Mouse (Mus musculus) stomach, embryonic 14.5 days (tissue): Measurements from ENCODE around the gene Klf7. TPM values are rescaled to one million over a fixed set of nuclear protein-coding genes. Genes with fewer than 3 reads are reported as not detected.

Experiments
- ATAC-seq: fragments of 200-750 bp; cut with Nextera tagmentation; 2 replicates; pipeline ENCODE4 v1.8.0; 2017; ENCODE audit warnings: low read depth, moderate TSS enrichment; ENCODE audit not compliant: insufficient number of reproducible peaks, insufficient read depth, low FRiP score
- H3K27ac ChIP-seq: fragments of 300-500 bp; sonication (generic); 2 replicates; pipeline ENCODE4 v1.5.1; 2014; ENCODE audit warnings: mild to moderate bottlenecking, low read length, moderate library complexity, mixed read lengths
- H3K27me3 ChIP-seq: fragments of 300-500 bp; sonication (generic); 2 replicates; pipeline ENCODE4 v1.6.1; 2014; ENCODE audit warnings: low read length, control low read depth, mixed read lengths; ENCODE audit not compliant: control insufficient read depth, insufficient read depth
- H3K36me3 ChIP-seq: fragments of 300-500 bp; sonication (generic); 2 replicates; pipeline ENCODE4 v1.6.1; 2014; ENCODE audit warnings: mild to moderate bottlenecking, control low read depth, low read length, moderate library complexity, mixed read lengths; ENCODE audit not compliant: control insufficient read depth, insufficient read depth
- H3K4me1 ChIP-seq: fragments of 300-500 bp; sonication (generic); 2 replicates; pipeline ENCODE4 v1.6.1; 2014; ENCODE audit warnings: low read length, control low read depth, mixed read lengths; ENCODE audit not compliant: control insufficient read depth, insufficient read depth
- H3K4me2 ChIP-seq: fragments of 300-500 bp; sonication (generic); replicated peaks from 2 replicates; pipeline ENCODE4 v1.6.1; 2014; ENCODE audit warnings: low read depth, low read length, control low read depth
- H3K4me3 ChIP-seq: fragments of 300-500 bp; sonication (generic); 2 replicates; pipeline ENCODE4 v1.5.1; 2014; ENCODE audit warnings: low read depth, low read length, control low read depth
- H3K9ac ChIP-seq: fragments of 300-500 bp; sonication (generic); replicated peaks from 2 replicates; pipeline ENCODE4 v1.6.1; 2014; ENCODE audit warnings: low read depth, mild to moderate bottlenecking, control low read depth, low read length, moderate library complexity, mixed read lengths
- H3K9me3 ChIP-seq: fragments of 300-500 bp; sonication (generic); 2 replicates; pipeline ENCODE4 v1.6.1; 2016; ENCODE audit warnings: low read depth, low read length, control low read depth; ENCODE audit not compliant: control insufficient read depth
- WGBS: fragments of 180-500 bp; shearing (Covaris S2); extraction: QIAGEN DNeasy Blood & Tissue Kit; methylation state at CpG from one replicate; pipeline ENCODE4 v1.1.7; 2014; 5-methylcytosine and 5-hydroxymethylcytosine counted together
- polyA plus RNA-seq: library from polyadenylated mRNA; unstranded; fragments of >200 nt; fragmentation: Nextera tagmentation; extraction: Ambion mirVana; gene quantifications from 2 replicates; pipeline ENCODE4 v1.2.1, GENCODE M21; 2014

Gene Klf7
- 24.6 and 31.2 TPM in 2 replicates for polyA plus RNA-seq

GRCm38 (mm10) chr1:64121559-64122465 lies at the start of gene Klf7:
Klf7 (minus strand) TSS chr1:64122282.
- H3K4me2 ChIP-seq, result peak within 1 kb of the TSS; percentile 59
- H3K9ac ChIP-seq, result peak within 1 kb of the TSS; percentile 100
- no peaks in the 10 kb centered on the region for H3K9me3 ChIP-seq
- H3K27ac ChIP-seq, result peak within 1 kb of the TSS; percentile 100
- peak within 1 kb of the TSS; percentile 76 for H3K4me3 ChIP-seq
- ATAC-seq, result peak; percentile 98
- no peaks in the 10 kb centered on the region for H3K27me3 ChIP-seq
- H3K36me3 ChIP-seq, result no peaks in the 10 kb centered on the region
- peaks cover 16% of the 10 kb centered on the region for H3K4me1 ChIP-seq
- WGBS, result under 1% methylated on average over 82 of the region's 82 CpGs

- Histone ChIP-seq H3K9me3 (no peaks in the 10 kb centered on the region), H3K36me3 (no peaks in the 10 kb centered on the region), H3K27ac (no peak overlapping the region), H3K9ac (no peak overlapping the region), H3K4me3 (no peak overlapping the region), H3K27me3 (no peaks in the 10 kb centered on the region), H3K4me1 (no peaks in the 10 kb centered on the region), H3K4me2 (no peak overlapping the region)
- ATAC-seq, result no peak
- WGBS, result 81% methylated on average over 5 of the region's 5 CpGs
Measured at GRCm38 (mm10) chr1:64164526-64165062, 42.5 kb upstream of the Klf7 start.

GRCm38 (mm10) chr1:64158766-64159165 lies 36.7 kb upstream of the Klf7 start:
- H3K4me2 ChIP-seq, result no peak overlapping the region
- H3K9ac ChIP-seq, result no peak overlapping the region
- H3K27ac ChIP-seq, result no peak overlapping the region
- no peaks in the 10 kb centered on the region for H3K9me3 ChIP-seq
- no peak for ATAC-seq
- no peaks in the 10 kb centered on the region for H3K4me1 ChIP-seq
- no peaks in the 10 kb centered on the region for H3K36me3 ChIP-seq
- no peaks in the 10 kb centered on the region for H3K27me3 ChIP-seq
- H3K4me3 ChIP-seq, result no peak overlapping the region
- 41% methylated on average over 3 of the region's 3 CpGs for WGBS

- Histone ChIP-seq H3K4me1 (no peaks in the 10 kb centered on the region), H3K36me3 (no peaks in the 10 kb centered on the region), H3K9ac (no peak overlapping the region), H3K9me3 (no peaks in the 10 kb centered on the region), H3K4me3 (no peak overlapping the region), H3K27me3 (no peaks in the 10 kb centered on the region), H3K4me2 (no peak overlapping the region), H3K27ac (no peak overlapping the region)
- ATAC-seq, result no peak
- WGBS, result 85% methylated on average over 3 of the region's 3 CpGs
Measured at GRCm38 (mm10) chr1:64149185-64149584, 27.1 kb upstream of the Klf7 start.

- H3K36me3 ChIP-seq, result no peaks in the 10 kb centered on the region
- H3K4me3 ChIP-seq, result no peak overlapping the region
- no peaks in the 10 kb centered on the region for H3K27me3 ChIP-seq
- H3K4me2 ChIP-seq, result no peak overlapping the region
- no peaks in the 10 kb centered on the region for H3K9me3 ChIP-seq
- H3K4me1 ChIP-seq, result no peaks in the 10 kb centered on the region
- 63% methylated on average over 6 of the region's 6 CpGs for WGBS
- H3K9ac ChIP-seq, result no peak overlapping the region
- no peak for ATAC-seq
- H3K27ac ChIP-seq, result no peak overlapping the region
Measured at GRCm38 (mm10) chr1:64142691-64143445, 20.8 kb upstream of the Klf7 start.

- Histone ChIP-seq H3K27me3 (no peaks in the 10 kb centered on the region), H3K9me3 (no peaks in the 10 kb centered on the region), H3K4me1 (no peaks in the 10 kb centered on the region), H3K4me3 (no peak overlapping the region), H3K27ac (no peak overlapping the region), H3K36me3 (no peaks in the 10 kb centered on the region), H3K9ac (no peak overlapping the region), H3K4me2 (no peak overlapping the region)
- ATAC-seq, result no peak
- WGBS, result 70% methylated on average over 1 of the region's 1 CpGs
Measured at GRCm38 (mm10) chr1:64134439-64134838, 12.4 kb upstream of the Klf7 start.

- WGBS, result 76% methylated on average over 2 of the region's 2 CpGs
- Histone ChIP-seq H3K27me3 (no peaks in the 10 kb centered on the region), H3K36me3 (no peaks in the 10 kb centered on the region), H3K4me3 (no peak overlapping the region), H3K9me3 (no peaks in the 10 kb centered on the region), H3K9ac (no peak overlapping the region), H3K4me1 (no peaks in the 10 kb centered on the region; the same call in 1 of the 2 replicates), H3K4me2 (no peak overlapping the region), H3K27ac (no peak overlapping the region)
- no peak for ATAC-seq
Measured at GRCm38 (mm10) chr1:64126822-64127221, 4.7 kb upstream of the Klf7 start.

- Histone ChIP-seq H3K9ac (peak overlapping the region; percentile 100), H3K27me3 (no peaks in the 10 kb centered on the region), H3K4me3 (peak overlapping the region; percentile 76), H3K9me3 (no peaks in the 10 kb centered on the region), H3K27ac (peak overlapping the region; percentile 100), H3K4me2 (peak overlapping the region; percentile 59), H3K36me3 (no peaks in the 10 kb centered on the region), H3K4me1 (peaks cover 16% of the 10 kb centered on the region)
- no peak for ATAC-seq
- WGBS, result 17% methylated on average over 9 of the region's 9 CpGs
Measured at GRCm38 (mm10) chr1:64122466-64122830, 366 bp upstream of the Klf7 start.
